Mouse (Mus musculus) kidney, postnatal 14 days (tissue): ENCODE results near the gene Mdp1.

ENCODE experiments used
- DNase-seq: peaks from one replicate; pipeline ENCODE4 v3.0.0; 2022; ENCODE audit warnings: mixed read lengths

Gene Mdp1

DNA sequence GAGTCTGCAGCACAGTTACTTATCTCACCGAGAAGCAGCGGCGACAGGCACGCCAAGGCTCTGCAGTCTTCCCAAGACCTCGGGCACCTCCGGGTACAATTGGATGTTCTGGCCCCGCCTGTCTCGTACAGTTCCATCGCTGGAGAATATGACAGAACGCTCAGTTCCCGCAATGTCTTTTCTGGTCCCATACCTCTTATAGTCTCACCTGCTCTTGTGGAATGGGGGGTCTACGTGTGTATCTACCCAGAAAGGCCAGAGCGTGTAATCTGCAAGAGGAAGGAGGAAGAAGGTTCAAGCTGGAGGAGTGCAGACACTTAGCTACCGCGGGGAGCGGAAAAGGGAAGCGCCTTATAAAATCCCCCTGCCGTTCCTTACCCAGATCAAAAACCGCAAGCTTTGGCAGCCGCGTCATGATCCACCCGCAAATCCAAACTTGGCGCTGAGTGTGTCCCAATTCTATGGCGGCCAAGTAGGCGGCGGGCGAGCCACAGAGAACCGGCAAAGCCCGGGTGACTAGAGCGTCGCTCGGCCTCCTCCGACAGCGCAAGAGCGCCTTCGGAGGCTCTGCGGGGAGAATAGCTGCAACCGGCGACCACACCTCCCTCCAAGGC, at the start of gene Mdp1:
TSS of gene Mdp1 (minus strand) at position 549 of the 614 bp plus-strand sequence.
- peak; percentile 85 for DNase-seq

DNA sequence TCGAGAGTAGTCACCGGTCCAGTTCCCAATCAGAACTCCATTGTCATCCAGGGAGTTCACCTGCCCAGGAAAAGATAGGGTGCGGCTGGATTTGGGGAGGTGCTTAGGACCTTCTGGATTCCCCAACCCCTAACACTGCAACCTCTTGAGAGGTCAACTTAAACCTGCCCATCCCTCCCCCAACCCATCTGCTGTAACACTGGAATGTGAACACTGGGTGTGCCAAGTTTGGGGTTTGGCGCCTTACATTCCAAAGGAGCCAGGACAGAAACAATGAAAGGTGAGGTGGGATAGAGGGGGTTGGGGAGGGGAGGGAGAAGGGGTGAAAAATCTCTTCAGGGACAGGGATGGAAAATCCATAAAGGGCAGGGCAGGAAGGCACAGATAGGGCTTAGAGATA, 49.2 kb upstream of the Mdp1 start:
- no peak for DNase-seq

GRCm38 (mm10) chr14:55707397-55707796, 47.1 kb upstream of the Mdp1 start:
- no peak for DNase-seq

DNA sequence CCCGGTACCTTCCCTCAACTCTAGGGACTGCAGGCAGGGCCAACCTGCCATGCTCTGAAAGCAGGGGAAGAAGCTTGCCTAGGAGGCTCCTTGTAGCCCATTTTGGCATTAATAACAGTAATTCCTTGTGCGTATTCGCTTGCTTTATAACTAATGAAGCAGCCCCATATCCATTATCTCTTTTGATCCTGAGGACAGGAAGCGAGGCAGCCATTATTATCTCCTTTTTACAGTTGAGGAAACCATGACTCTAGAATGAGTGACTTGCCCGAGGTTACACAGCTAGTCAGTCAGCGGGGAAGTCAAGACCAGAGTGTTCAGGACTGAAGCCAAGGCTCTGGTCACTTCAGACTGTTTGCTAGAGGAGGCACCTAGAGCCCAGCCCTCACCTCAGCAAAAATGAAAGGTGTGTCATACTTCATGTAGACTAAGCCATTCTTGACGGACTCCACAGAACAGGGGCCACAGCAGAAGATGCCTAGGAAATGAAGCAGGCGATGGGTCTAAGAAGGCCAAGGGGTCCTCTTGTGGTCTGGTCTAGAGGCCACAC, 45.8 kb upstream of the Mdp1 start:
- DNase-seq: no peak

GRCm38 (mm10) chr14:55702761-55703160, 42.5 kb upstream of the Mdp1 start:
- no peak for DNase-seq

DNA sequence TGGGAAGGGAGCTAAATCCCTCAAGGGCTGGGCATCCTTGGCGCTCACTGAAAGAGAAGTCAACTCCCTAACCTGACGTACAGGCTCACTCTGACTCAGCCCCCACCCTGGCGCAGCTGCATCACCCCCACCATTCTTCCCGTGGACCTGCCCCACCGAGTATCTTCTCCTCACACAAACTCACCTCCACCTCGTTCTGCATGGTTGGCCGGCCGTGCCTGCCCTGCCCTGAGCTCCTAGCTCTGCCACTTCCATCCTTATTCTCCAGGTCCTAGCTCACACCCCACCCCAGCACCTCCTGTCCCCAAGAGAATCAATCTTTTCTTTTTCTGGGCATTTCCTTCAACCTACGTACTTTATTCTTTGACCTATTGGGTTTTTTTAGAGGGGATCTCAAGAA, 40.8 kb upstream of the Mdp1 start:
- no peak for DNase-seq

DNA sequence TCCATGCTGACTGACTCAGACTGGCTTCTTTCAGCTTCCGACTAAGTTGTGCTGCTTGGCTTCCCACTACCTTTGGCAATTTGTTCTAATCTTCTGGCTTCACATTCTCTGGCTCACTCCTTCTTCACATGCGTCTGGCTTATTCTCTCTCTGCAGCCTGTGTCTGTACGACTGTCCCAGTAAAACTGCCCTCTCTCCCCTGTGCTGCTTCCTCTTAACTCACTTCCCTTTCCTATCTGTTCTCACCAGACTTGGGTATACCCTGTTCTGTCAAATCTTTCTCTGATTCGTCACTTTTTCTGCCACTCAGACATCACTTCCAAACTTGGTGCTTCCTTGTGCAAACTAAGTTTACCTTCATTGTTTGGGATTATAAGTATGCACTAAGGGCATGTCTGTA, 36.9 kb upstream of the Mdp1 start:
- no peak for DNase-seq

GRCm38 (mm10) chr14:55689433-55689832, 29.1 kb upstream of the Mdp1 start:
- DNase-seq: no peak

DNA sequence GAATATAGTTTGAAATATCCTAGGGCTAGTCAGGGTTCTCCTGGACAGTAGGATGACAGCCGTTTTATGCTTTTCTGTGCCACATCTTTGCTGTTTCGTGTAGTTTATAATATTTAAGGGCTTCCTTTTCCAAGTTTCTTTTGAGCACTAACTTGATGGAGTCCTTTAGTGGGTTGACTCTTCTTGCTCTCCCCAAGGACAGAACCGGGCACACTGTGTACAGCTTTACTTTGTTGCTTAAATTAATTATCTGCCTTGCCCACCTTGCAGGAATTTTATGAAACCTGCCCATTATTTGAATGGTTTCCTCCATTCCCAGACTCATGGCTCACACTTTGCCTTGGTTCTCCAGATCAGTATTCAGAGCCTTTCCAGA, 21.8 kb upstream of the Mdp1 start:
- DNase-seq: no peak

DNA sequence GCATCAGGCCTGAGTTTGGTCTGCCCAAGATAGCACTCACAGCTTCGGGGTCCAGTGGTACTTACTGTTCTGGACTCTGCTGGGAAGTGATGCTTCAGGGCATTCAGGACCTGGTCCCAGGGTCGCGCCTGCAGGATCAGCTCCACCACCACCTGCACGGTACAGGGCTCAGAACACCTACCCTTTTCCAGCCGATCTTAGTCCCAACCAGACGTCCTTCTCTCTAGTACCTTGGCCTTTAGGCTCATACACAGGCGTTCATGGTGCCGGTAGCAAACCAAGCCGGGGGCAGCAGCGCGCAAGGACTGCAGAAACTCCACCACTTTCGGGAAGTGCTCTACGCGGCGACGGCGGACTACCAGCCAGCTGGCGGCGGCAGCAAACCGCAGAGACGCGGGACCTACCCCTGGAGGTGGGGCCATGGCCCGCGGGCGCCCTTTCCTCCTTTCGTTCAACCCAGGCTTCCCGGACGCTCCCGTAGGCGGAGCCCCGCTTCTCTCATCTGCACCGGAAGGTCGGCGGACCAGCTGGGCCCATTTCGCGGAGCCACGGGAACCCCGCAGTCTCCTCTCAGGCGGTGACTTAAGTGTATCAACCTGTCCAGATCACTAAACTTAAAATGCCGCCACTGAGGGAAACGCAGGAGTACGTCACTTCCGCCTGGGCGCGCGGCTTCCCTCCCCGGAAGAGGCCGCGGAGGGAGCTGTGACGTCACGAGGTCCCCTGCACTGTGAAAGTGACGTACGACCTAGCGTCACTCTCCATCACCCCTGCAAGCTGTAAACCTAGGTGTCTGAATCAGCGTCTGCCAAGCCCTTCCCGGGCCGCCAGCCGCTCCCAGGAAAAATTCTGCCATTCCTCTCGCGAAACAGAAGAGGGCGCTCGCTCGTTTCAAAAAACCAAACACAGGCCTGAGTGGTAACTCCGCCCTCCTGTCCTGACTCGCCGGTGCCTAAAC, 21.1 kb upstream of the Mdp1 start, which contains the start of gene Tinf2:
TSS of gene Tinf2 (minus strand) at position 661 of the 958 bp plus-strand sequence.
- DNase-seq: peak; percentile 96

GRCm38 (mm10) chr14:55677615-55678014, 17.3 kb upstream of the Mdp1 start:
- DNase-seq: no peak

- DNase-seq: no peak
These were observed 12.4 kb upstream of the Mdp1 start for GRCm38 (mm10) chr14:55672741-55673060.

- DNase-seq: peak; percentile 95
These were observed 11.8 kb upstream of the Mdp1 start, which contains the start of the genes Gmpr2 and Nedd8 for GRCm38 (mm10) chr14:55671833-55672740. TSS of gene Gmpr2 (plus strand) at chr14:55671941. TSS of gene Nedd8 (minus strand) at chr14:55672124.

DNA sequence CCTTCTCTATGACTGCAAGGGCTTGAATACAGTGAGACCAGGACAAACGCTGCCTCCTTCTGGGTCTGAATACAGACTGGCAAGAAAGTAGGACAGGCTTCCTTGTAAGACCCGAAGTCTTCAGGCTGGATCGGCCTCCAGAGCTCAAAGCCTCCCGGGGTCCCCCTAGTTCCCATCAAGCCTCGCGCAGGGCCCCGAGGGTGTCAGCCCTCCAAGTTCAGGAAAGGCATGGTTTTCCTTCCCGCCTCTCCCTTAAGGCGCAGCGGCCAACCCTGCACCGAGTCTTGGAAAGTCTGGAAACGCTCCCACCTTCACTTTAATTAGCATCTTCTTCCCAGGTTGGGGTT, 11.2 kb upstream of the Mdp1 start:
- DNase-seq: no peak

DNA sequence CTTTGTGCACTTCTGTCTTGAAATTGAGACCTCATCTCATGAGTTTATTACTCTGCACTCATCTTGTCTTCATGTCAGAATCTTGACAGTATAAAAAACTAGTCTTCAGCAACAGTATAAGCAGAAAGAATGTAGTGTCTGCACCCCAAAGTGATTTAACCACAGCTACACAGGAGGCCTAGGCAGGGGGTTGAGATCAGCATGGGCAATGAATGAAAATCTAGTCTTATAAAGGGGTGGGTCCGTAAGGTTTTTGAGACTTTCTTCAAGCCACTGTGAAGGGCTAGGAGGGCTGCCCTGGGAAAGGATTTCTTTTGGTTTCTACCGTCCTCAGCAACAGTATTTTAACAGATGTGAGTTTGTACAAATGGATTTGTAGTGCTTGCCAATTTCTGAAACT, 328 bp upstream of the Mdp1 start:
- DNase-seq: no peak

DNA sequence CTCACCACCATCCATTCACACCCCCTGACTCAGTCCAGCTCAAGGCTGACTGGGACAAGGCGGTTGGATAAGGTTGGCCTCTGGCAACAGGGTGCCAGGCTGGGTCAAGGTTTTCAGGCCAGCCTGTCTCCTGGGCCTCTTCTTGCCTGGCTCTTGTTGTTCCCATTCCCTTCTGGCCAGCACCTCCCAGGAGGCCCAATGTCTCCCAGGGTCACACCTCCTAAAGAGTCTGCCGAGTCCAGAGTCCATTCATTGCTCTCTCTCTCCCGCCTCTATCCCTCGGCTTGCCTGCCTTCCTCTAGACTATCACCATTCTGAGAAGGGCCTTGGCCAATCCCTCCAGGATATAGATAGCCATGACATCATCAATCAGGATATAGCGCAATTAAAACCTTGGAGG, 2.3 kb downstream of the Mdp1 start:
- peak; percentile 43 for DNase-seq

DNA sequence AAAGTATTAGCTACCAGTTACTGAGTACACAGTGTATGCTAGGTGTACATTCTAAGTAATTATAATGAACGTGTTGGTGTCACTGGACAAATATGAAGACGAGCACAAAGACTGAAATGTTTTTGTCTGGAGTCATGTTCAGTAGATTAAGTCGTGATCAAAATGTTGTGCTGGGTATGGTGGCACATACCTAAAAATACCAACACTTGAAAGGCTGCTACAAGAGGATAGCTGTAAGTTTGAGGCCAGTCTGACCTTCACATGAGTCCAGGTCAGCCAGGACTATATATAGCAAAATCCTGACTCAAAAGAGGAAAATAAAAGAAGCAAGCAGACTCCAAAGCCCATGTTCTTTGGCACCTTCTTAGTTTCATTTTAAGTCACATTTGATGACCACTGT, 3.4 kb downstream of the Mdp1 start:
- DNase-seq: no peak

DNA sequence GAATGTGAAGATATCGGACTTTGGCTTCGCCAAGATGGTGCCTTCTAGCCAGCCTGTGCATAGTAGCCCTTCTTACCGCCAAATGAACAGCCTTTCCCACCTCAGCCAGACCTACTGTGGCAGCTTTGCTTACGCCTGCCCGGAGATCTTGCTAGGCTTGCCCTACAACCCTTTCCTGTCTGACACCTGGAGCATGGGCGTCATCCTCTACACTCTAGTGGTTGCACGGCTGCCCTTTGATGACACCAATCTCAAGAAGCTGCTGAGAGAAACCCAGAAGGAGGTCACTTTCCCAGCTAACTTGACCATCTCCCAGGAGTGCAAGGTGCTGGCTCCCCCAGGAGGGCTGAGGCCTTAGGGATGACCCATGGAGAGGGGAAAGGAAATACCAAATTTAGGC, 8.8 kb downstream of the Mdp1 start:
- no peak for DNase-seq

DNA sequence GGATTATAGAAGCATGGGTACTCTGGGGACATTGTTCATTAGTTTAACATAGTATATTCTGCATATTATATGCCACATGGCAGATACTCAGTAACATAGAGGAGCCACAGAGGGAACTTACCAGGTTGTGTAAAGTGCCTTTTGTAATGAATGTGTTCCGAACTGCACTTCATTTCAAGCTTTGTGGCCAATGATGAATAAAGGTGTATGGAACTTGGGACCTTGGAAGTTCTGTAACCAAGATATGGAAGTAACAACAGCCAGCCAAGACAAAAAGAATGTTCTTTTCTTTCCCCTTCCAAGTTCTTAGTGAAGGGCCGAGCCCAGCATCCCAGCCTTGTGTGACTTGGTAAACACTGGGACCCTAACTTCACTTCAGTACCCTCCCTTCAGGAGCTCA, 10.4 kb downstream of the Mdp1 start, which contains the start of gene Tssk4:
TSS of gene Tssk4 (plus strand) at position 301 of the 400 bp plus-strand sequence.
- DNase-seq: no peak

DNA sequence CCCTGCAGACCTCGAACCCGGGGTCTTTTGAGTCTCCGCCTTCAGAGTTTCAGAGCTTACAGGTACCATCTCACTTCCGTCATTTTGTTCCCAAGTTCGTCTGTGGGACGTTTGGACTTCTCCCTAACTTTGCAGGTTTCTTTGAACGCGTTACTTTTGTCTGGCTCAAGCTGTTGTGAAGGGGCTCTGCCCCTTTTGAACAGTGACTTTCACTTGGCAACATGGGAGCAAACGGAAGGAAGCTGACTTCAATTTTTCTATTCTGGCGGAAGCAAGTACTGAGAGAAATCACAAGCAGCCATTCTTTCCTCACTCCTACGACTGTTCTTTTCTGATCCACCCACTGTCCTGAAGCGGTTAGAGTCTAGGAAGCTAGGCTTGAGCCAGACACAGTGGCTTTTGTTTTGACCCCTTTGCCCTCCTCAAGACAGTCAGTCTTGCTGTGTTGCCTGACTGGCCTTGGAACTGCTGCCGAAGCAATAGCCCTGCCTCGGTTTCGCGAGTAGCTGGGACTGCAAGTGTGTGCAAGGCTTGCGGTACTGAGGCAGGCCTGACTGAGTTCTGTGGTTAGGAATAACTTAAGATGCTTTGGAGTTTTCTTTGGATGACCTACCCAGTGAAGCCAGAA, 15.9 kb downstream of the Mdp1 start:
- DNase-seq: peak; percentile 25

DNA sequence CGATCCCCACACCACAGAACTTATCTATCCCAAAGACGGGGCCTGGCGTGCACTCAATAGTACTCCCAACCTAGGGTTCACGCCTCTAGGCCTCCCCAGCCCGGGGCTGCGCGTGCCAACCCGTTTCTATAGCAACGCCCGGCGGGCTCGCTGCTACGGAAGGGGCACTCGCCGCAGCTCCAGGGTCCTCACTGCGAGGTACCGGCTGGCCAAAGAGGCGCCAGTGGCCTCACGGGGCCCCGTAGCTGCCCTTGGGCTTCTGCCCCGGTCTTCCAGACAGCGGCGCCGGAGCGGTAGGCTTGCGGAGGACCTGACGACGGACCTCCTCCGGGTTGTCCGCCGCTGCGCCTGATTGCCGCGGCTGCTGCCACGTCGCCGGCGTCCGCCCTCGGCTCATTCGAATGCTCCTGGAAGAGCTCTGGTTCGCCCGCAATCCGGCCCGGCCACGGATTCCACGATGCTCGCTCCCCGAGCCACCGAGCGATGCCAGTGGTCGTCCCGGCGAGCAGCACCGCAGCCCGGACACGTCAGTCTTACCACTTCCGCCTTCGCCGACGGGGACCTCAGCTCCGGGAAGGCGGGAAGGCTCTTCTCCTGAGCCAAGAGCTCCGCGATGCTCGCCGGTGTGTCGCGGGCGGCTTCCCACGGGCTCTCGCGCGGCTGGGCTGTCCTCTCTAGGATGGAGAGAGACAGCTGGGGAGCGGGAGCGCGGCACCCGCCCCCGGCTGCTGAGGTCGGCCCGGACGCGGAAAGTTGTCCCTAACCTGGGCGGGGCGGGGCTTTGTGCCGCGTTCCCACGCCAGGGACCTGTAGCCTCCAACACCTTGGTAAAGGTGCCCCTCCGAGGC, 17.0 kb downstream of the Mdp1 start, which contains the start of gene Tm9sf1:
TSS of gene Tm9sf1 (minus strand) at position 747 of the 848 bp plus-strand sequence.
- DNase-seq: peak; percentile 91
